Mouse (Mus musculus) gonadal fat pad, adult 2 months (tissue): Measurements from ENCODE around the gene Plekhh2. TPM values are rescaled to one million over a fixed set of nuclear protein-coding genes. Genes with fewer than 3 reads are reported as not detected.

ENCODE experiments used
- DNase-seq: peaks from one replicate; pipeline ENCODE4 v3.0.0-alpha.2; 2012; ENCODE audit warnings: low read depth
- polyA plus RNA-seq: library from polyadenylated mRNA; depleted of rRNA; stranded (reverse); fragments of >200 nt; gene quantifications from 2 replicates; pipeline ENCODE4 v1.2.3, GENCODE M21; 2012

Gene Plekhh2
- polyA plus RNA-seq, 1 experiment: 5.8 TPM

GRCm38 (mm10) chr17:84573940-84574339 lies 62.2 kb downstream of the Plekhh2 start:
- DNase-seq: no peak

- DNase-seq: no peak
These were observed 63.4 kb downstream of the Plekhh2 start for GRCm38 (mm10) chr17:84575108-84575507.

- no peak for DNase-seq
These were observed 65.1 kb downstream of the Plekhh2 start for GRCm38 (mm10) chr17:84576621-84577293.

GRCm38 (mm10) chr17:84579249-84579648 lies 67.6 kb downstream of the Plekhh2 start:
- no peak for DNase-seq

GRCm38 (mm10) chr17:84579817-84580216 lies 68.1 kb downstream of the Plekhh2 start:
- DNase-seq: no peak

GRCm38 (mm10) chr17:84580821-84581220 lies 69.1 kb downstream of the Plekhh2 start:
- no peak for DNase-seq

GRCm38 (mm10) chr17:84581740-84582414 lies 70.2 kb downstream of the Plekhh2 start:
- DNase-seq: no peak

- no peak for DNase-seq
These were observed 72.4 kb downstream of the Plekhh2 start for GRCm38 (mm10) chr17:84584107-84584506.

GRCm38 (mm10) chr17:84585104-84585503 lies 73.4 kb downstream of the Plekhh2 start:
- no peak for DNase-seq

GRCm38 (mm10) chr17:84590065-84590464 lies 78.4 kb downstream of the Plekhh2 start:
- DNase-seq: no peak

- no peak for DNase-seq
These were observed 79.9 kb downstream of the Plekhh2 start for GRCm38 (mm10) chr17:84591431-84592150.

GRCm38 (mm10) chr17:84596015-84596441 lies 84.3 kb downstream of the Plekhh2 start:
- no peak for DNase-seq

- DNase-seq: no peak
These were observed 84.8 kb downstream of the Plekhh2 start for GRCm38 (mm10) chr17:84596501-84596900.

GRCm38 (mm10) chr17:84597859-84598258 lies 86.2 kb downstream of the Plekhh2 start:
- no peak for DNase-seq

- DNase-seq: no peak
These were observed 87.2 kb downstream of the Plekhh2 start for GRCm38 (mm10) chr17:84598928-84599327.

GRCm38 (mm10) chr17:84600051-84600983 lies 88.6 kb downstream of the Plekhh2 start:
- DNase-seq: no peak

- DNase-seq: no peak
These were observed 90.1 kb downstream of the Plekhh2 start for GRCm38 (mm10) chr17:84601805-84602204.

GRCm38 (mm10) chr17:84603202-84603627 lies 91.5 kb downstream of the Plekhh2 start:
- DNase-seq: no peak

GRCm38 (mm10) chr17:84603709-84604420 lies 92.2 kb downstream of the Plekhh2 start:
- no peak for DNase-seq

- DNase-seq: no peak
These were observed 95.3 kb downstream of the Plekhh2 start for GRCm38 (mm10) chr17:84606976-84607375.

- DNase-seq: no peak
These were observed 95.9 kb downstream of the Plekhh2 start for GRCm38 (mm10) chr17:84607617-84608016.
